Mouse (Mus musculus): ENCODE data around the gene Itpr1. TPM values are rescaled to one million over a fixed set of nuclear protein-coding genes. Genes with fewer than 3 reads are reported as not detected.

The Itpr1 gene
- polyA plus RNA-seq, 1 experiment from 2014 or later: 7.4 TPM

GRCm38 (mm10) chr6:108535309-108535708 lies 322.4 kb downstream of the Itpr1 start:
- no peak for ATAC-seq (ENCODE audit: low FRiP score, low read depth)
- no peak overlapping the region for H3K4me3 ChIP-seq

DNA sequence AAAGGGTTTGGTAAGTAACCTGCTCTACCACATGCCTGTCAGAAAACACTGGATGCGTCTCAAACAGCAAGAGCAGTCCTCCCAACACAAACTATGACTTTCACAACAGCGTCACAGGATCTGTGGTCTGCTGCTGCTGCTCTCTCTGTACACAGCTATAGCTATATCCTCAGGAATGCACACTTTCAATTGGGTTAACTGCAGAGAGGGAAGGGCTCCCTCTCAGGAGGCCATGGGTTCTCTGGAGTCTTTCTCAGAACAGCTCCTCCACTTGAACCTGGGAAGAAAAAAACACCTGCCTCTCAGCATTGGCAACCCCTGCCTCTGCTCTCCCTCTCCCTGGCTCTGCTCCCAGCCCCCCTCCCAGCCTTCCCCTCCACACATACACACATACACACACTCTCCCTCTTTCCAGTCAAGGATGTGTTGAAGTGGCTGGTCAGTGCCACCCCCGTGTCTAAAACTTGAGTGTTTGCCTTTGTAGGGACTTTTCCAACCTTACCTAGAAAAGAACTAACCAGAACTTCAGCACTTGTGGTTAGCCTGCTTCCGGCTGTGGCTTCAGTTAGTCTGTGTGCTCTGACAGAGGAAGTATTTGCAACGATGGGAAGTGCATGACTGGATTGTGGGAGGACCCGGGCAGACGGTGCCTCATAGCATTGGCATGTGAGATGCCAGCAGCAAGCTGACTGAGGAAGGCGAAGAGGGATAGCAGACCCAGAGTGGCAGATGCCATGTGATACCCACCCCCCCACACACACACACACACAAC lies 323.8 kb downstream of the Itpr1 start:
- no peak overlapping the region for H3K4me3 ChIP-seq
- no peak overlapping the region for H3K9ac ChIP-seq (replicated peaks)
- H3K36me3 ChIP-seq: no peaks in the 10 kb centered on the region
- ATAC-seq (ENCODE audit: low FRiP score, low read depth): no peak
- no peak overlapping the region for H3K4me2 ChIP-seq (replicated peaks)
- H3K27ac ChIP-seq (replicated peaks): no peak overlapping the region
- no peaks in the 10 kb centered on the region for H3K27me3 ChIP-seq
- 86% methylated on average over 8 of the region's 8 CpGs for WGBS
- H3K4me1 ChIP-seq: no peaks in the 10 kb centered on the region
- H3K9me3 ChIP-seq: no peaks in the 10 kb centered on the region

More at GRCm38 (mm10) chr6:108535309-108535708, 322.4 kb downstream of the Itpr1 start:
- H3K27me3 ChIP-seq: no peaks in the 10 kb centered on the region
- no peaks in the 10 kb centered on the region for H3K36me3 ChIP-seq
- no peaks in the 10 kb centered on the region for H3K9me3 ChIP-seq
- H3K9ac ChIP-seq (replicated peaks): no peak overlapping the region
- peaks cover 11% of the 10 kb centered on the region for H3K4me1 ChIP-seq
- H3K4me2 ChIP-seq (replicated peaks): no peak overlapping the region
- no peak overlapping the region for H3K27ac ChIP-seq (replicated peaks)
- WGBS: 89% methylated on average over 4 of the region's 4 CpGs

DNA sequence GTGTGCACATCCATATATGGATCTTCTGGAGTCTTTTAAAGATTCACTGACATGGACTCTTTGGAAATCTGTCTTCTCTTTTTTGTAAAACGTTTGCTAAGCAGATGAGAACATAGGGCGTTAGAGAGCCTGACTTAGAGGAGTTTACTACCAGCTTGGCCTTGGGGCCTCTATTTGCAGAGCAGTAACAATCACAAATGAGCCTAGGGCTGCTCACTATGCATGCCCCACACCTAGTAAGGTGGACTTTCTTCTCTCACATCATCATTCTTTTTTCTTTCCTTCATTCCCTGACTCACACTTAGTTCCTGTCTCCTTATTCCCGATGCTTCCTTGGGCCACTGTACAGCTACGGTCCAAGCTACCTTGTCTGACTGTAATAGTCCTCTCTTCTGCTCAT lies 325.5 kb downstream of the Itpr1 start:
- no peak for ATAC-seq (ENCODE audit: low FRiP score, low read depth)
- Histone ChIP-seq H3K9me3 (no peaks in the 10 kb centered on the region), H3K4me3 (no peak overlapping the region), H3K9ac (replicated peaks) (no peak overlapping the region), H3K27ac (replicated peaks) (no peak overlapping the region), H3K27me3 (no peaks in the 10 kb centered on the region), H3K36me3 (no peaks in the 10 kb centered on the region), H3K4me1 (no peaks in the 10 kb centered on the region), H3K4me2 (replicated peaks) (no peak overlapping the region)
- 93% methylated on average over 4 of the region's 4 CpGs for WGBS

GRCm38 (mm10) chr6:108540441-108540840 lies 327.5 kb downstream of the Itpr1 start:
- Histone ChIP-seq H3K9ac (replicated peaks) (no peak overlapping the region), H3K4me3 (no peak overlapping the region), H3K4me1 (no peaks in the 10 kb centered on the region), H3K9me3 (no peaks in the 10 kb centered on the region), H3K27ac (replicated peaks) (no peak overlapping the region), H3K4me2 (replicated peaks) (no peak overlapping the region), H3K36me3 (no peaks in the 10 kb centered on the region), H3K27me3 (no peaks in the 10 kb centered on the region)
- WGBS: 89% methylated on average over 6 of the region's 6 CpGs
- ATAC-seq (ENCODE audit: low FRiP score, low read depth): no peak

DNA sequence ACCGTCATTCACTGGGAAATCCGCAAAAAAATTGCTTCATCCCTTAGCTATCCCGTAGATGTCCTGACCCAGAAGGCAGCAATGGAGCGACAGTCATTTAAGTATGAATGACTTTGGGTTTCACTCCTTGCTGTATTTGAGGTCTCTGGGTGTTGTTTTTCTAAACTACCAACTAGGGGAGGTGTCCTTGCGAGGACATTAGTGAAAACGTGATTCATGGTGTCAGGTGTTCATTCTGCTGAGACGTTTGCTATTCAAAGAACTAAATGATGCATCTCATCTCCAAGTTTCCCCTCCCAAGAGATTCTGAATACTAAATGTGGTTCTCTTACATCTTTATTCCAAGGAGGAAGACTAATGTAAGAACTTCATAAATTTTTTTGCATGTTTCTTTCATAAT lies 332.0 kb downstream of the Itpr1 start:
- Histone ChIP-seq H3K36me3 (no peaks in the 10 kb centered on the region), H3K9ac (replicated peaks) (no peak overlapping the region), H3K27ac (replicated peaks) (no peak overlapping the region), H3K4me1 (no peaks in the 10 kb centered on the region), H3K4me3 (no peak overlapping the region), H3K27me3 (no peaks in the 10 kb centered on the region), H3K9me3 (no peaks in the 10 kb centered on the region), H3K4me2 (replicated peaks) (no peak overlapping the region)
- no peak for ATAC-seq (ENCODE audit: low FRiP score, low read depth)
- 72% methylated on average over 7 of the region's 7 CpGs for WGBS

- H3K36me3 ChIP-seq: no peaks in the 10 kb centered on the region
- 76% methylated on average over 5 of the region's 5 CpGs for WGBS
- ATAC-seq (ENCODE audit: low FRiP score, low read depth): no peak
Measured at GRCm38 (mm10) chr6:108545464-108545863, 332.6 kb downstream of the Itpr1 start.

DNA sequence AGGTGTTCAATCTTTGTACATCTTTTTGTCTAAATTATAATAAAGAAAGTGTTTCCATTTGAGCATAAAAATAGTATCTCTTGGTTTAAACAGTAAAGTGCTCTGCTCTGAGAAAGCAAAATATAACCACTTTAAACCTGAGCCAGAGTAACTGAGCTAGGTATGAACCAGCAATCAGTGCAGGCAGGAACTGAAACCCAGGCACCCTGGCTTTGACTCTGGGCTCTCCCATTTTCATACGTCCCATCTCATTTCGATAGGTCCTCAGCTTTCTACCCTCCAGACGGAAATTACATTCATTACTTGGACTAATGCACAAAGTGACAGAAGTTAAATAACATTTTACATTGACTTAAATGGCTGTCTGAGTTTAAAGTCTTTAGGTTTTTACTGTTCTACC lies 335.5 kb downstream of the Itpr1 start:
- Histone ChIP-seq H3K27ac (replicated peaks) (no peak overlapping the region), H3K36me3 (no peaks in the 10 kb centered on the region), H3K9ac (replicated peaks) (no peak overlapping the region), H3K4me3 (no peak overlapping the region), H3K4me2 (replicated peaks) (no peak overlapping the region), H3K27me3 (no peaks in the 10 kb centered on the region), H3K9me3 (no peaks in the 10 kb centered on the region), H3K4me1 (no peaks in the 10 kb centered on the region)
- no peak for ATAC-seq (ENCODE audit: low FRiP score, low read depth)
- WGBS: 86% methylated on average over 3 of the region's 3 CpGs

More at GRCm38 (mm10) chr6:108545464-108545863, 332.6 kb downstream of the Itpr1 start:
- Histone ChIP-seq H3K27me3 (no peaks in the 10 kb centered on the region), H3K9ac (replicated peaks) (no peak overlapping the region), H3K27ac (replicated peaks) (no peak overlapping the region), H3K4me1 (no peaks in the 10 kb centered on the region), H3K4me2 (replicated peaks) (no peak overlapping the region), H3K4me3 (no peak overlapping the region), H3K9me3 (no peaks in the 10 kb centered on the region)

GRCm38 (mm10) chr6:108549495-108549935 lies 336.6 kb downstream of the Itpr1 start:
- Histone ChIP-seq H3K9ac (replicated peaks) (no peak overlapping the region), H3K4me1 (no peaks in the 10 kb centered on the region), H3K9me3 (no peaks in the 10 kb centered on the region), H3K27me3 (no peaks in the 10 kb centered on the region), H3K4me3 (no peak overlapping the region), H3K27ac (replicated peaks) (no peak overlapping the region), H3K36me3 (no peaks in the 10 kb centered on the region), H3K4me2 (replicated peaks) (no peak overlapping the region)
- WGBS: 82% methylated on average over 6 of the region's 6 CpGs
- no peak for ATAC-seq (ENCODE audit: low FRiP score, low read depth)

DNA sequence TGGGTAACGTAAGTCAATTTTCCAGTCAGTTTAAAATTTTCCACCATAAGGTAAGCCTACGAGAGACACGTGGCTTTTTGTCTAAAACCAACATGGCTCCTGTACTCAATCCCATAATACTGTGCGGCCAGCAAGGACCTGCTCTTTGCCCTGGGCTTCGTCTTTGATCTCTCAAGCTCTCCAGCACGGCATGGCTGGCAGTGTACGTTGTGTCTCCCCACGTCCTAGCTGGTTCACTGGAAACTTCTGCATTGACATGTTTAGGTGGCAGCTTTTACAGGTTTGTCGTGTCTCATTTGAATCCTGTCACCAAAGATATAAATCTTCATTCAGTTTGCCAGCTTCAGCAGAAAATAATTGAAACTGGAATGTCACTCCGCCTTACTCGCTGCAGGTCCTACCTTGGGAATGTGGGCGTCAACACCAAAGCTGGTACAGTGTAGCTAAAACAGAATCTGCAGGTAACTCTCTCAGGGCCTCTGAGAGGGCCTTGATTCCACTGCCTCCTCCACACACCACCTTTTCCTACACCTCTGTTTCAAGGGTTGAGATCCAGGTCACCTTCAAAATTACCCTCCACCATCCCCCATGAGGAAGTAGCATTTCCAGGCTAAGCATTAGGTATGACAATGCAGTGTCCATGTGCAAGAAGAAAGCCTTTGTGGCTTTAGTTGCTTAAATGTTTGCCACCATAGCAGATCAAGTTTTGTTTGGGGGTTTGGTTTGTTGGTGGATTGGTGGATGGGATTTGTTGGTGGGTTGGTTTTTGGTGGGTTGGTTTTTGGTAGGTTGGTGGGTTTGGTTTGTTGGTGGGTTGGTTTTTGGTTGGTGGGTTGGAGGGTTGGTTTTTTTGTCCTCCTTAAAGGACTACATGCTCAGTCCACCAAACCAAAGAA lies 339.1 kb downstream of the Itpr1 start:
- no peak for ATAC-seq (ENCODE audit: low FRiP score, low read depth)
- H3K4me3 ChIP-seq: no peak overlapping the region
- H3K36me3 ChIP-seq: no peaks in the 10 kb centered on the region
- WGBS: 92% methylated on average over 12 of the region's 12 CpGs
- no peak overlapping the region for H3K4me2 ChIP-seq (replicated peaks)
- no peak overlapping the region for H3K9ac ChIP-seq (replicated peaks)
- H3K4me1 ChIP-seq: no peaks in the 10 kb centered on the region
- no peaks in the 10 kb centered on the region for H3K27me3 ChIP-seq
- H3K27ac ChIP-seq (replicated peaks): no peak overlapping the region
- H3K9me3 ChIP-seq: no peaks in the 10 kb centered on the region

DNA sequence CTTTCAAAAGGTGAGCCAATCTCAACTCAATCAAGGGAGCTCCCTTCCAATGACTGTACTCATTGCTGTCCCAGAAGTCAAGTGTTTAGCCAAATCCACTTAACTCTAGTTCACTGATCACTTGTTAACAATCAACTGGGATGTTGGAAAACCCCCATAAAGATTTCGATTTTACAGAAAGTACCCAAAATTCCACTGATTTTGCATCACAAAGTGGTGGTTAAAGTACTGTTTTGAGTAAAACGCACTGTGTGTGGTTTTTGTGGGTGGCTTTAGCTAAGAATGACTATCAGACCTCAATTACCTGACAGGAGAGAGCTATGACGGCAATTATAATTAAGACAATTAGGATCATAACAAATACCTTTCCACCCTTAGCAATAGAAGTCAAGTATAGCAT lies 340.1 kb downstream of the Itpr1 start:
- H3K9me3 ChIP-seq: no peaks in the 10 kb centered on the region
- H3K27me3 ChIP-seq: no peaks in the 10 kb centered on the region
- no peak overlapping the region for H3K4me2 ChIP-seq (replicated peaks)
- ATAC-seq (ENCODE audit: low FRiP score, low read depth): no peak
- H3K4me1 ChIP-seq: no peaks in the 10 kb centered on the region
- H3K27ac ChIP-seq (replicated peaks): no peak overlapping the region
- WGBS: 81% methylated on average over 3 of the region's 3 CpGs
- no peaks in the 10 kb centered on the region for H3K36me3 ChIP-seq
- no peak overlapping the region for H3K9ac ChIP-seq (replicated peaks)
- no peak overlapping the region for H3K4me3 ChIP-seq

DNA sequence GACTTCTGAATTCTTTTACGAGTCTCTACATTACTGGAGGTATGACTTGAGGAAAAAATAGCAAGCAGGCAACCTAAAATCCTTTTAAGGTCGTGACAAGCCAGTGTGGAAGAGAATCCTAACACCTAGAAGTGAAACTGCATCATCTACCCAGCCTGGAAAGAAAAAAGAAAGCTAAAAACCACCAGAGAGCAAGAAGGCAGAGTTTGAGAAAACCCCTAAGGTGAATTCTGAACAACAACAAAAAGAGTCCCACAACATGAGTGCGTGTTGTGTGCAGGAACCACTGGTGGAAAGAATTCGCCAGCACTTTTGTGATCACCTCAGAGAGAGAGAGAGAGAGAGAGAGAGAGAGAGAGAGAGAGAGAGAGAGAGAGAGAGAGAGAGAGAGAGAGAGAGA lies 340.6 kb downstream of the Itpr1 start:
- Histone ChIP-seq H3K4me1 (no peaks in the 10 kb centered on the region), H3K4me3 (no peak overlapping the region), H3K36me3 (no peaks in the 10 kb centered on the region), H3K9ac (replicated peaks) (no peak overlapping the region), H3K27ac (replicated peaks) (no peak overlapping the region), H3K9me3 (no peaks in the 10 kb centered on the region), H3K27me3 (no peaks in the 10 kb centered on the region), H3K4me2 (replicated peaks) (no peak overlapping the region)
- WGBS: 90% methylated on average over 4 of the region's 4 CpGs
- no peak for ATAC-seq (ENCODE audit: low FRiP score, low read depth)

GRCm38 (mm10) chr6:108554389-108554788 lies 341.5 kb downstream of the Itpr1 start:
- no peak overlapping the region for H3K9ac ChIP-seq (replicated peaks)
- no peak overlapping the region for H3K4me3 ChIP-seq
- no peak overlapping the region for H3K4me2 ChIP-seq (replicated peaks)
- H3K9me3 ChIP-seq: no peaks in the 10 kb centered on the region
- no peak overlapping the region for H3K27ac ChIP-seq (replicated peaks)
- no peak for ATAC-seq (ENCODE audit: low FRiP score, low read depth)
- no peaks in the 10 kb centered on the region for H3K4me1 ChIP-seq
- H3K27me3 ChIP-seq: no peaks in the 10 kb centered on the region
- H3K36me3 ChIP-seq: no peaks in the 10 kb centered on the region
- 96% methylated on average over 4 of the region's 4 CpGs for WGBS
